Mouse (Mus musculus): Measurements from ENCODE around the gene Arglu1. TPM values are rescaled to one million over a fixed set of nuclear protein-coding genes. Genes with fewer than 3 reads are reported as not detected.

The Arglu1 gene
- polyA plus RNA-seq, 1 experiment from 2014 or later: 192 TPM

DNA sequence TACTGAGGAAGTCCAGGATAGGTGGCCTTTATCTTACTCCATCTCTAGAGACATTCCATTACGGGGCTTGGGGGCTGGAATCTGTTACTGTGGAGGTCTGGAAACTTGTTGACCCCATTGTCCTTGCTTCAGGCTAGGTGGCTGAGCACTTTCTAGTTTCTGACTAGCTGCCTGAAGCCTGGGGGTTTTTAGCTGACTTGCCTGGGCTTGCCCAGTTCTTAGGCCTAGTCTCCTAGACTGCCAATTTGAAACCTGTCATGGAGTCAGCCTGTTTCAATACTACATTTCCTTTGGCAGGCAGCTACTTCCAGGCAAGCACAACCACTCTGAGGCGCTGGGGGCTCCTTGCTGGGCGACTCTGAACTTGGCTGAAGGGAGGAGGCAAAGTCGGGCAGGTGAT, 9.9 kb upstream of the Arglu1 start:
- Histone ChIP-seq H3K9ac (replicated peaks; ENCODE audit: low read depth, low read length) (no peak overlapping the region), H3K9me3 (ENCODE audit: control insufficient read depth, low read length) (no peaks in the 10 kb centered on the region), H3K4me1 (replicated peaks; ENCODE audit: control insufficient read depth, insufficient read depth, low read length) (no peaks in the 10 kb centered on the region), H3K27ac (ENCODE audit: low read length) (no peak overlapping the region), H3K4me3 (replicated peaks; ENCODE audit: low read length) (no peak overlapping the region), H3K27me3 (replicated peaks; ENCODE audit: control insufficient read depth, insufficient read depth, low read length) (no peaks in the 10 kb centered on the region), H3K36me3 (ENCODE audit: control insufficient read depth, insufficient read depth) (no peaks in the 10 kb centered on the region), H3K4me2 (ENCODE audit: low read length) (no peak overlapping the region)
- 90% methylated on average over 4 of the region's 4 CpGs for WGBS
- ATAC-seq: no peak

DNA sequence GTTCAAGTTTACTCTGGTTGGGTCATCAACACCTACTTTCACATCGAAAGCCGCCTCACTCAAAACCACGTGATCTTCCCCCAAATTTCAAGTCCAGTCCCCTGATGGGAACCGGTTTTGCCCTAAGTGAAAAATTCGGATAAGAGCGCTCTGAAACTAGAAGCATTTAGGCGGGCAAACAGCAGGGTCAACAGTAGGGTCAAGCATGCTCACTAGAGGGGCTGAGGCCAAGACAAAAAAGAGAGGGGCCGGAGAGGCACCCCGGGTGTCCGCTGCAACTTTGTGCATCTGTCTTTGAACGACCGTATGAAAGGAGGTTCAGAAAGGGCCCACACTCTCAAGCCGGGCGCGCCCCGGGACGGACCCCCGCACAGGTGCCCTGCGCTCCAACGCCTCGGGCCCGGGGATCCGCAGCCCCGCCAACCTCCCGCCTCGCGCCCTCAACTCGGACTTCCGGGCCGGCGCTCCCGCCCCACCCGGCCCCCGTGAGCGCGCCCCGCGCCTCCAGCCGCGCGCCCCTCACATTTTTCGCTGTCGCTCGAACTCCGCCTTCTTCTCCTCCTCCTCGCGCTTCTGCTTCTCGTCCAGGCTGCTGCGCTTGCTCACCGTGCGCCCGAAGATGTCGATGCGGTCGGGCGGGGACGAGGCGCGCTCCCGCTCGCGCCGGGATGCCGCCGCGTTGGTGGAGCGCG, 721 bp downstream of the Arglu1 start:
- Histone ChIP-seq H3K4me1 (replicated peaks; ENCODE audit: control insufficient read depth, insufficient read depth, low read length) (peaks cover 35% of the 10 kb centered on the region), H3K4me3 (replicated peaks; ENCODE audit: low read length) (peak overlapping the region; percentile 85), H3K4me2 (ENCODE audit: low read length) (peak overlapping the region; percentile 69), H3K27me3 (replicated peaks; ENCODE audit: control insufficient read depth, insufficient read depth, low read length) (no peaks in the 10 kb centered on the region), H3K27ac (ENCODE audit: low read length) (peak overlapping the region; percentile 96), H3K9ac (replicated peaks; ENCODE audit: low read depth, low read length) (peak overlapping the region; percentile 97), H3K9me3 (ENCODE audit: control insufficient read depth, low read length) (no peaks in the 10 kb centered on the region), H3K36me3 (ENCODE audit: control insufficient read depth, insufficient read depth) (no peaks in the 10 kb centered on the region)
- ATAC-seq: peak; percentile 74
- under 1% methylated on average over 65 of the region's 68 CpGs for WGBS

DNA sequence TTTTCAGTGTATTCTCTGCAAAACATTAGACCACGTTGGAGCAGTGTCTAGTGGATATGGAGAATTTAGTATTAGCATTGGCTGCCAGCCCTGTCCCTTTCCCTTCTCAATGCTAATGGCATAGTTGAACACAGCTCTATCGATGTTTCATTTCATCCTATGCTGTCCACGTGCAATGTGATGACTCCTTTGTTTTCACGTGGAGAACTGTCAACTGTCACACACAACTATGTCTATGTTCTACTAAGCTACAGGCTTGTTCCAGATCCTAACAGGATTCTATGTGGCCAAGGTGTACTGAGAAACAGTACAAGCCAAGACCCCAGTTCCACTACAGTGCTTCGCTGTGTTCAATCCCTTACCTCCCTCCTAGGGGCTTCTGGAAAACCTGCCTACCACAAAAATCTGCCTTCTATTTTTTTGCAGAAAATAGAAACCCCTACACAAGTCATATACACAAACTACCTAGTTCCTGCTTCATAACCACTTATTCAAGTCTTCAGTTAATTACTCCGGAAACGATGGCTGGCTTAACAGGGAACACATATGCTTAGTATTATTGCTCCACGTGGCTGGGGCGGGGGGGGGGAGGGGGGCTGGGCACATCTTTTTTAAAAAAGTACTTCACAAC, 1.4 kb downstream of the Arglu1 start:
- no peak for ATAC-seq
- Histone ChIP-seq H3K9me3 (ENCODE audit: control insufficient read depth, low read length) (no peaks in the 10 kb centered on the region), H3K4me1 (replicated peaks; ENCODE audit: control insufficient read depth, insufficient read depth, low read length) (peaks cover 35% of the 10 kb centered on the region), H3K36me3 (ENCODE audit: control insufficient read depth, insufficient read depth) (no peaks in the 10 kb centered on the region), H3K4me2 (ENCODE audit: low read length) (peak overlapping the region; percentile 69), H3K9ac (replicated peaks; ENCODE audit: low read depth, low read length) (peak overlapping the region; percentile 97), H3K27ac (ENCODE audit: low read length) (no peak overlapping the region), H3K27me3 (replicated peaks; ENCODE audit: control insufficient read depth, insufficient read depth, low read length) (no peaks in the 10 kb centered on the region), H3K4me3 (replicated peaks; ENCODE audit: low read length) (peak overlapping the region; percentile 85)
- WGBS: 6% methylated on average over 9 of the region's 9 CpGs

DNA sequence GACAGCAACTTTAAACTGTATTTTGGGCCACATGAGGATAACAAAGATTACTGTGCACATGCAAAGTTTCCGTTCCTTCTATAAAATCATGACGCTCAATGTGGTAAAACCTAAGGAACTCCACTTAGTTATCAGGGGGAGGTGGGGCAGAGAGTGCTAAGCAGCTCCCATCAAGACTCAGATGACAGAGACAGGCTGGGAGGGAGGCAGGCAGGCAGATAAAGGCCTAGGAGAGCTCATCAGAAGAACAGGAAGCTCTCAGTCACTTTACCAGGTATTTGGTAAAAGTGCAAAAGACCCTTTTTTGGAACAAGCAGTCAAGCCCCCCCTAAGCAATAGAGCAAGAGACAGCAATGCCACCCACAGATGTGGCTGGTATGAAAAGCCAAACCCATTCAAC, 4.8 kb downstream of the Arglu1 start:
- no peak for ATAC-seq
- no peak overlapping the region for H3K4me2 ChIP-seq (ENCODE audit: low read length)
- peaks cover 32% of the 10 kb centered on the region for H3K4me1 ChIP-seq (replicated peaks; ENCODE audit: control insufficient read depth, insufficient read depth, low read length)
- H3K36me3 ChIP-seq (ENCODE audit: control insufficient read depth, insufficient read depth): peaks cover 10% of the 10 kb centered on the region
- H3K4me3 ChIP-seq (replicated peaks; ENCODE audit: low read length): no peak overlapping the region
- H3K9me3 ChIP-seq (ENCODE audit: control insufficient read depth, low read length): no peaks in the 10 kb centered on the region
- no peaks in the 10 kb centered on the region for H3K27me3 ChIP-seq (replicated peaks; ENCODE audit: control insufficient read depth, insufficient read depth, low read length)
- H3K9ac ChIP-seq (replicated peaks; ENCODE audit: low read depth, low read length): no peak overlapping the region
- no peak overlapping the region for H3K27ac ChIP-seq (ENCODE audit: low read length)
- 82% methylated on average over 2 of the region's 2 CpGs for WGBS

DNA sequence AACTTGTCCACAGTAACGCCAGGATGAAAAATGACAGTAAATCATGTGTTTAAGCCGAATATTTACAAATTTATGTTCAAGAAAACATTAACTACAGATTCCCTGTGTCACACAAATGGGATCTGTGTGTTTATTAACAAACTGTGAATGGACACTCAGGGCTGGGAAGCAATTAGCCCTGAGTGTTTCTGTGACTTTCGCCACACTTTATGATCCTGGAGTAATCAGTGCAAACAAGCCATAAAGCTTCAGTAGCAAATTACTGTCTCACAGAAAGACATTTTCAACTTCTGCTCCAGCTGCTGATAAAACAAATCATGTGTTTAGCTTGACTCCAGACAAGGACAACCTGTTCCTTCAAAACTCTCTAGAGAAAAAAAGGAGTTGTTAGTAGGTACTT, 7.6 kb downstream of the Arglu1 start:
- ATAC-seq: no peak
- Histone ChIP-seq H3K27ac (ENCODE audit: low read length) (no peak overlapping the region), H3K36me3 (ENCODE audit: control insufficient read depth, insufficient read depth) (peaks cover 28% of the 10 kb centered on the region), H3K4me1 (replicated peaks; ENCODE audit: control insufficient read depth, insufficient read depth, low read length) (peaks cover 19% of the 10 kb centered on the region), H3K4me3 (replicated peaks; ENCODE audit: low read length) (no peak overlapping the region), H3K27me3 (replicated peaks; ENCODE audit: control insufficient read depth, insufficient read depth, low read length) (no peaks in the 10 kb centered on the region), H3K9ac (replicated peaks; ENCODE audit: low read depth, low read length) (no peak overlapping the region), H3K4me2 (ENCODE audit: low read length) (no peak overlapping the region), H3K9me3 (ENCODE audit: control insufficient read depth, low read length) (no peaks in the 10 kb centered on the region)
- WGBS: 89% methylated on average over 3 of the region's 3 CpGs

DNA sequence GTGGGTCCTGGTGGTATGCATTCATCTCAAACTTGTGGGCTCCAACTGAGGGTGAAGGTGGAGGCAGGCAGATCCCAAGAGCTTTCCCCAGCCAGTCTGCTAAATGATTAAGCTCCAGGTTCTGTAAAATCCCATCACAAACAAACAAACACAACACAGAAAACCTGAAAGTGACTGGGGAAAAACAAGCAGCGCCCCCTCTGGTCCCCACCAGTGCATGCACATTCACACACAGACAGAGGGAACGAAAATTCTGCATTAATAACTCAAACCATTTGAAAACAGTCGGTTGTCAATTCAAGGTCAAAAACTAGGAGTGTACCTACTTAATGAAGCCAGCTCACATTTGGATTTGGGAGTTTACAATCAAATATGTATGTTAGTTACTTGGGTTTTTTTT, 12.1 kb downstream of the Arglu1 start:
- 83% methylated on average over 3 of the region's 3 CpGs for WGBS
- Histone ChIP-seq H3K9ac (replicated peaks; ENCODE audit: low read depth, low read length) (no peak overlapping the region), H3K4me3 (replicated peaks; ENCODE audit: low read length) (no peak overlapping the region), H3K36me3 (ENCODE audit: control insufficient read depth, insufficient read depth) (peaks cover 32% of the 10 kb centered on the region), H3K9me3 (ENCODE audit: control insufficient read depth, low read length) (no peaks in the 10 kb centered on the region), H3K4me2 (ENCODE audit: low read length) (no peak overlapping the region), H3K27me3 (replicated peaks; ENCODE audit: control insufficient read depth, insufficient read depth, low read length) (no peaks in the 10 kb centered on the region), H3K4me1 (replicated peaks; ENCODE audit: control insufficient read depth, insufficient read depth, low read length) (no peaks in the 10 kb centered on the region), H3K27ac (ENCODE audit: low read length) (no peak overlapping the region)
- no peak for ATAC-seq

DNA sequence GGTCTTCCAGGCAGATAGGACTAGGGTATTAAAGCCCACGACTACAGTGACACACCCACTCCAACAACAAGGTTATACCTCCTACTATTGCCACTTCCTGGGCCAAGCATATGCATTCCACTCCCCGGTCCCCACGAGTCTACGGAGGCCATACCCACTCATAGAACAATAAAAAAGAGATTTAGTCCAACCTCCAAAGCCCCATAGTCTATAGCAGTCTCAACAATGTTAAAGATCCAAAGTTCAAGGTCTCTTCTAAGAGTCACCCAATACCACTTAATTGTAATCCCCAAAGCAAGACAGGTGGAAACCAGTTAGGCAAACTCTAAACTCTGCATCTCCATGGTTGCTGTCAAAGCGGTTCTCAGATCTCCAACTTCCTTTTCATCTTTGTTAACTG, 15.5 kb downstream of the Arglu1 start:
- H3K9ac ChIP-seq (replicated peaks; ENCODE audit: low read depth, low read length): no peak overlapping the region
- no peak for ATAC-seq
- H3K27me3 ChIP-seq (replicated peaks; ENCODE audit: control insufficient read depth, insufficient read depth, low read length): no peaks in the 10 kb centered on the region
- H3K4me1 ChIP-seq (replicated peaks; ENCODE audit: control insufficient read depth, insufficient read depth, low read length): no peaks in the 10 kb centered on the region
- no peak overlapping the region for H3K27ac ChIP-seq (ENCODE audit: low read length)
- no peak overlapping the region for H3K4me3 ChIP-seq (replicated peaks; ENCODE audit: low read length)
- no peaks in the 10 kb centered on the region for H3K9me3 ChIP-seq (ENCODE audit: control insufficient read depth, low read length)
- peaks cover 16% of the 10 kb centered on the region for H3K36me3 ChIP-seq (ENCODE audit: control insufficient read depth, insufficient read depth)
- WGBS: 87% methylated on average over 5 of the region's 5 CpGs
- H3K4me2 ChIP-seq (ENCODE audit: low read length): no peak overlapping the region

DNA sequence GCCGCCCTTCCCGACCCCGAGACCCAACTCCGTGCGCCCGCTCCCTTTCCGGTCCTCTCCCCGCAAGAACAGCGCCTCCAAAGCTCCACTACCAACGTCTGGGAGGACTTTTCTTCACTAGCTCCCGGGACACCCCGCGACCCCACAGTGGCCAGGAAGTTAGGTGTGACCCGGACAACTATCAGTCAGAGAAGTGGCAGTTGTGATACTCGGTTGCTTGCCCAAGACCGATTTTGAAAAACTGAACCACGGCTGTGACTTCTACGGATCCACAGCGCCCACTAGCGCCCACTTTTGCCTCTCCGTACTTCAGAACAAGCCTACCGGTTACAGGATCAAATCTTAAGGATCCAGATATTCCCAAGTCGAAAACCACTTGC, 28.6 kb downstream of the Arglu1 start:
- Histone ChIP-seq H3K9ac (replicated peaks; ENCODE audit: low read depth, low read length) (peak overlapping the region; percentile 64), H3K4me1 (replicated peaks; ENCODE audit: control insufficient read depth, insufficient read depth, low read length) (peaks cover 6% of the 10 kb centered on the region; the same call in 1 of the 2 replicates), H3K36me3 (ENCODE audit: control insufficient read depth, insufficient read depth) (peaks cover 3% of the 10 kb centered on the region; the same call in 1 of the 2 replicates), H3K27me3 (replicated peaks; ENCODE audit: control insufficient read depth, insufficient read depth, low read length) (no peaks in the 10 kb centered on the region), H3K27ac (ENCODE audit: low read length) (peak overlapping the region; percentile 85), H3K9me3 (ENCODE audit: control insufficient read depth, low read length) (no peaks in the 10 kb centered on the region), H3K4me2 (ENCODE audit: low read length) (peak overlapping the region; percentile 61), H3K4me3 (replicated peaks; ENCODE audit: low read length) (peak overlapping the region; percentile 64)
- WGBS: under 1% methylated on average over 23 of the region's 23 CpGs
- peak; percentile 17 for ATAC-seq

DNA sequence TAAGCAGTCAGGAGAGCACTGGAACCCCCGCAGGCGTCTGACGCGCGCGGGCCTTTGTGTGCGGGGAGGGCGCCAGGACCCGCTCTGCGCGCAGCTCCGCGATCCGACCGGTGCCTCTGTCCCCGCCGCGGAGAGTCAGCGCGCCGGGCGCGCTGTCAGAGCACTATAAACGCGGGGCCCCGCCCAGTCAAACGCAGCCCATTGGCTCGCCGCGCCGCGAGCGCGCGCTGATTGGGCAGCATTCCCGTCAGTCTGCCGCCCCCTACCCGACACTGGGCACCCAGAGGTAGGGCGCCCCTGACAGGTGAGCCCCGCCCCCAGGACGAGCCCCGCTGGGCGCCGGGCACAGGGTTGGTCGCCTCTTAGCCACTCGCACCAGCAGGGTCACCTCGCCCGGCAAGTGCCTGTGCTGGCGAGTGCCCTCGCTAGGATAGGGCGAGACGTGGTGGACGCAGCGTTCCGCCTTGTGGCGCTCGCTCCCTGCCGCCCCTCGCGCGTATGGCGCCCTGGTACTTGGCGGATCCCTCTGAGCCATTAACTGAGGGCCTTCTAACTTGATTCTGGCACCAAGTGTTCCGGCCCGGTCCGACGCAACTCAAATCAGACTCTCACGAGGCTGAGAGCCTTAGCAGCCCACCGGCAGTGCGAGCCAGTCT, 29.1 kb downstream of the Arglu1 start, which contains the start of gene Efnb2:
TSS of gene Efnb2 (minus strand) at position 140 of the 656 bp plus-strand sequence.
- H3K4me3 ChIP-seq (replicated peaks; ENCODE audit: low read length): peak within 1 kb of the TSS; percentile 64
- H3K27me3 ChIP-seq (replicated peaks; ENCODE audit: control insufficient read depth, insufficient read depth, low read length): no peaks in the 10 kb centered on the region
- WGBS: 0% methylated on average over 68 of the region's 70 CpGs
- H3K36me3 ChIP-seq (ENCODE audit: control insufficient read depth, insufficient read depth): no peaks in the 10 kb centered on the region; the same call in 1 of the 2 replicates
- H3K4me1 ChIP-seq (replicated peaks; ENCODE audit: control insufficient read depth, insufficient read depth, low read length): peaks cover 7% of the 10 kb centered on the region; the same call in 1 of the 2 replicates
- peak within 1 kb of the TSS; percentile 98 for H3K27ac ChIP-seq (ENCODE audit: low read length)
- H3K9me3 ChIP-seq (ENCODE audit: control insufficient read depth, low read length): no peaks in the 10 kb centered on the region
- H3K4me2 ChIP-seq (ENCODE audit: low read length): peak within 1 kb of the TSS; percentile 78
- H3K9ac ChIP-seq (replicated peaks; ENCODE audit: low read depth, low read length): peak within 1 kb of the TSS; percentile 99
- ATAC-seq: peak; percentile 92

All from forebrain, embryonic 16.5 days (tissue).